Mouse (Mus musculus) midbrain, embryonic 10.5 days (tissue): ENCODE results near the gene Foxm1. TPM values are rescaled to one million over a fixed set of nuclear protein-coding genes. Genes with fewer than 3 reads are reported as not detected.
"Not testable (repeated sequence)": the region's sequence is repeated elsewhere in the genome, so short reads cannot be mapped to it uniquely, and the experiment has no call there.

ENCODE experiments used
- DNase-seq: peaks from one replicate; pipeline ENCODE4 v3.0.0-alpha.2; 2017; ENCODE audit warnings: low spot score
- H3K27ac ChIP-seq: fragments of 300-500 bp; sonication (generic); replicated peaks from 2 replicates; pipeline ENCODE4 v1.5.1; 2016; ENCODE audit warnings: mild to moderate bottlenecking
- H3K27me3 ChIP-seq: fragments of 300-500 bp; sonication (generic); 2 replicates; pipeline ENCODE4 v1.6.1; 2016; ENCODE audit warnings: low read depth, mild to moderate bottlenecking; ENCODE audit not compliant: poor library complexity, severe bottlenecking
- H3K36me3 ChIP-seq: fragments of 300-500 bp; sonication (generic); 2 replicates; pipeline ENCODE4 v1.6.1; 2016; ENCODE audit warnings: mild to moderate bottlenecking, moderate library complexity
- H3K4me1 ChIP-seq: fragments of 300-500 bp; sonication (generic); 2 replicates; pipeline ENCODE4 v1.6.1; 2016
- H3K4me3 ChIP-seq: fragments of 300-500 bp; sonication (generic); 2 replicates; pipeline ENCODE4 v1.5.1; 2016; ENCODE audit warnings: mild to moderate bottlenecking, moderate library complexity
- H3K9me3 ChIP-seq: fragments of 300-500 bp; sonication (generic); replicated peaks from 2 replicates; pipeline ENCODE4 v1.6.1; 2016; ENCODE audit warnings: mild to moderate bottlenecking
- WGBS: fragments of 180-500 bp; shearing (Covaris S2); methylation state at CpG from one replicate; pipeline ENCODE4 v1.1.7; 2016; 5-methylcytosine and 5-hydroxymethylcytosine counted together
- polyA plus RNA-seq: library from polyadenylated mRNA; unstranded; fragments of >200 nt; fragmentation: Nextera tagmentation; extraction: Ambion mirVana; gene quantifications from 2 replicates; pipeline ENCODE4 v1.2.1, GENCODE M21; 2016

Foxm1 gene
- polyA plus RNA-seq, 1 experiment from 2014 or later, result 66.0 TPM

GRCm38 (mm10) chr6:128355201-128355681 lies 7.5 kb upstream of the Foxm1 start:
- Histone ChIP-seq H3K27me3 (no peaks in the 10 kb centered on the region), H3K4me3 (peak overlapping the region; percentile 88), H3K9me3 (no peaks in the 10 kb centered on the region), H3K36me3 (peaks cover 45% of the 10 kb centered on the region), H3K27ac (peak overlapping the region; percentile 93), H3K4me1 (peaks cover 35% of the 10 kb centered on the region)
- WGBS, result under 1% methylated on average over 28 of the region's 28 CpGs
- DNase-seq, result no peak

- no peaks in the 10 kb centered on the region for H3K27me3 ChIP-seq
- peak; percentile 99 for DNase-seq
- peaks cover 39% of the 10 kb centered on the region for H3K36me3 ChIP-seq
- H3K4me1 ChIP-seq, result peaks cover 42% of the 10 kb centered on the region
- peak within 1 kb of the TSS; percentile 88 for H3K4me3 ChIP-seq
- H3K9me3 ChIP-seq, result no peaks in the 10 kb centered on the region
- H3K27ac ChIP-seq, result peak within 1 kb of the TSS; percentile 93
- WGBS, result under 1% methylated on average over 42 of the region's 42 CpGs
Measured at GRCm38 (mm10) chr6:128355726-128356416, 6.9 kb upstream of the Foxm1 start, which contains the start of gene Tulp3. Gene Tulp3 (minus strand): TSS chr6:128355851.

DNA sequence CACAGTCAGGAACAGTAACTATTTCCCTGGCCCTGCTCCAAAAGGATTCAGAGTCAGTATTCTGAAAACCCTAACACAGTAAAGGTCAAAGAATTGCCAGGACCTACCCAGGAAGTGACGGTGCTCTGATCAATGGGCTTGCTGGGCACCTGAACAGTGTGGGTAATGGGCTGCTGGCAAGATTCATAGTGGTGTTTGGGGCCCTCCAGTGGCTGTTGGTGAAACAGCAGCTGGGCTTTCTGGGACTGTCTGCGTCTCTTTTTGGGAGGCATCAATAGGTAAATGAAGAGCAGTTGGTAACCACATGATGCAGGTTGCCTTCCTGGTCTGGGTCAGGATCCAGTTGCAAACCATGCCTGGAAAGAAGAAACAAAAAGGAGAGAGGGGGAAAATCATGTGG lies 3.8 kb upstream of the Foxm1 start:
- DNase-seq, result peak; percentile 72
- no peaks in the 10 kb centered on the region for H3K27me3 ChIP-seq
- 39% methylated on average over 2 of the region's 2 CpGs for WGBS
- H3K27ac ChIP-seq, result no peak overlapping the region
- no peaks in the 10 kb centered on the region for H3K9me3 ChIP-seq
- H3K36me3 ChIP-seq, result peaks cover 27% of the 10 kb centered on the region
- peaks cover 57% of the 10 kb centered on the region for H3K4me1 ChIP-seq
- H3K4me3 ChIP-seq, result no peak overlapping the region

DNA sequence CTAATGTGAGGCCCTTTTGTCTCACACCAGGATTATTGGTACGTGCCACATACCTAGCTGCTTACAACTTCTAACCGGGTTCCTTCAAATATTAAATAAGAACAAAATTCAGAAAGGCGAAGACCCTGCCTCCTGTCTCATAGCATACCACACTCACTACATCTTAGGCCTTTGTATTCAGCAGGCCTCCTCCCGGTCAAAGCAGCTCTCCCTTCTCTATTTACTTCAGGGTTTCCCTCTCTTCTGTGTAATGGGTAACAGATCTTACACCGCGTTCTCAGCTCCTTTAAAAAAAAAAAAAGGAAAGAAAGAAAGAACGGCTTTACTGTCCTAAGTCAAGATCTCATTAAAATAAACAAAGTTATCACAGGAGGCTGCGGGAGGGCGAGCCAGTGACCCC lies 866 bp upstream of the Foxm1 start:
- peak overlapping the region; percentile 99 for H3K27ac ChIP-seq
- no peaks in the 10 kb centered on the region for H3K27me3 ChIP-seq
- DNase-seq, result no peak
- peak overlapping the region; percentile 97 for H3K4me3 ChIP-seq
- 17% methylated on average over 9 of the region's 9 CpGs for WGBS
- peaks cover 51% of the 10 kb centered on the region for H3K4me1 ChIP-seq
- peaks cover 47% of the 10 kb centered on the region for H3K36me3 ChIP-seq
- H3K9me3 ChIP-seq, result no peaks in the 10 kb centered on the region

DNA sequence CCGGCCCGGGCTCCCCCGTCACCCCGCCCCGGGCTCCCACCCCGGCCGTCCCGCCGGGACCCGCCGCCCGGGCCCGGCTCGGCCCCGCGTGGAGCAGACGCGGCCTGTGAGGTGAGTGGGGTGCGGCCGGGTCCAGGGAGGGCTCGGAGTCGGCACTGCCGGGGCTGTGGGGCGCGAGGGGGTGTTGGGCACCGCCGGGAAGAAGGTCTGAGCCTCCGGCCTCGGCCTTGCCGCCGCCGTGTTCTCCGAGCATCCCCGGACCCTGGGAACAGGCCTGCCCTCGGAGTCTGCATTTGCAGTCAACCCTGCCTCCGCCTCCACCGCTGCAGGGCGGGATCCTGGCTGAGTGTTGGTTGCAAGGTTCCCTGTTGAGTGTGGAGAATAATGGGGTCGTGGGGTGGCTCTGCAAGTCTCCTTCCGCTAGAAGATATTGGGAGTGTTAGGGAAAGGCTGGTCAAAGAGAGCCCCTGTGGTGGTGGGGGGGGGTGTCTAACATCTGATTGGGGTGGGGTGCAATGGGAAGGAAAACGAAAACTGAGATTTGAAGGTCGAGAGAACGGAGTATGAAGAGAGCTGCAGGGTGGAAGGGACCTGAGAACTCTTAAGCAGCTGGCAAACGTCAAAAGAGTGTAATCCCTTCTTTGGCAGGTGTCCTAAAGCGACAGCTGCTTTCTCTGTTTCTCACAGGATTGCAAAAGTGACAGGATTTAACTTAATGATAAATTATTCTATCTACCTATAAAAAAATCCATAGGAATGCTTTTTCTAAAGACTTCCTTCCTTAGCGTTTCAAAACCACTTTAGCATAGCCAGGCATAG lies 449 bp downstream of the Foxm1 start:
- Histone ChIP-seq H3K27me3 (no peaks in the 10 kb centered on the region), H3K4me1 (peaks cover 51% of the 10 kb centered on the region), H3K27ac (peak overlapping the region; percentile 99), H3K36me3 (peaks cover 47% of the 10 kb centered on the region), H3K4me3 (peak overlapping the region; percentile 97), H3K9me3 (no peaks in the 10 kb centered on the region)
- 1% methylated on average over 46 of the region's 46 CpGs for WGBS
- DNase-seq, result peak; percentile 76

GRCm38 (mm10) chr6:128364721-128365120 lies 2.0 kb downstream of the Foxm1 start:
- H3K9me3 ChIP-seq, result no peaks in the 10 kb centered on the region
- no peaks in the 10 kb centered on the region for H3K27me3 ChIP-seq
- peaks cover 53% of the 10 kb centered on the region for H3K36me3 ChIP-seq
- no peak overlapping the region; the same call in 1 of the 2 replicates for H3K27ac ChIP-seq
- H3K4me3 ChIP-seq, result peak overlapping the region; percentile 97
- peaks cover 50% of the 10 kb centered on the region for H3K4me1 ChIP-seq
- no peak for DNase-seq
- 84% methylated on average over 6 of the region's 6 CpGs for WGBS

DNA sequence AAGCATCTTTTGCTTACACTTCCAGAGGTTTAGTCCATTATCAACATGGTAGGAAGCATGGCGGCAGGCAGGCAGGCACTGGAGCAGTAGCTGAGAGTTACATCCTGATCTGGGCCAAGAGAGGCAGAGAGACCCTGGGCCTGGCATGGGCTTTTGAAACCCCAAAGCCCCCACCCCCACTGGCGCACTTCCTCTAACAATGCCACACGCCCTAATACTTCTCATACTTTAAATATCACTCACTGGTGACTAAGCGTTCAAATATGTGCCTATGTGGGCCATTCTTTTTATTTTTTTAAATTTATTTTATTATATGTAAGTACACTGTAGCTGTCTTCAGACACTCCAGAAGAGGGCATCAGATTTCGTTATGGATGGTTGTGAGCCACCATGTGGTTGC lies 3.7 kb downstream of the Foxm1 start:
- Histone ChIP-seq H3K4me3 (no peak overlapping the region), H3K4me1 (peaks cover 32% of the 10 kb centered on the region), H3K36me3 (peaks cover 71% of the 10 kb centered on the region), H3K27me3 (no peaks in the 10 kb centered on the region), H3K9me3 (no peaks in the 10 kb centered on the region), H3K27ac (no peak overlapping the region)
- WGBS, result 94% methylated on average over 5 of the region's 5 CpGs
- DNase-seq, result no peak

DNA sequence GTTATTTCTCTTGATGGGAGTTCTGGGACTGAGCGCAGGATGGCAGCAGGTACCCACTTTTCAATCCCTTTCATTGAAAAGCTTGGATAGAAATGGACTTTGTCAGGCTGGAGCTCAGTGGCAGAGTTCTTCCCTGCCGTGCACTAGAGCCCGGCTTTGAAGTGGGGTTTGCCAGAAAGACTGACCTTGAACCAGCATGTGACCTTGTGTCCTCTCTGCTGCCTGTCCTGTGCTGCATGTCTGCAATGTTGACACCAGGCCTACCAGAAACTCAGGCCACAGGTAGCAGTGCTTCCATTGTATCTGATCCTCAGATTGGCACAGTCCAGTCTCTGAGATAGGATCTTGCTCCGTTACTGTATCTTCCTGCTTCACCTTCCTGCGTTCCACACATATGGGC lies 7.3 kb downstream of the Foxm1 start:
- peaks cover 29% of the 10 kb centered on the region for H3K4me1 ChIP-seq
- WGBS, result 96% methylated on average over 5 of the region's 5 CpGs
- no peaks in the 10 kb centered on the region for H3K9me3 ChIP-seq
- H3K4me3 ChIP-seq, result no peak overlapping the region
- H3K27me3 ChIP-seq, result no peaks in the 10 kb centered on the region
- H3K36me3 ChIP-seq, result peaks cover 100% of the 10 kb centered on the region
- no peak for DNase-seq
- no peak overlapping the region for H3K27ac ChIP-seq

- Histone ChIP-seq H3K27me3 (no peaks in the 10 kb centered on the region), H3K4me3 (peak within 1 kb of the TSS; percentile 21; the same call in 1 of the 2 replicates), H3K36me3 (peaks cover 71% of the 10 kb centered on the region), H3K27ac (peak within 1 kb of the TSS; percentile 63), H3K9me3 (no peaks in the 10 kb centered on the region), H3K4me1 (peaks cover 32% of the 10 kb centered on the region)
- WGBS, result 14% methylated on average over 6 of the region's 6 CpGs
- DNase-seq, result peak; percentile 75
Measured at GRCm38 (mm10) chr6:128375192-128375591, 12.4 kb downstream of the Foxm1 start, which contains the start of the genes Tex52 and Gm44596. Gene Tex52 (plus strand): TSS chr6:128375456. Gene Gm44596 (plus strand): TSS chr6:128375503.

GRCm38 (mm10) chr6:128376371-128377085 lies 13.8 kb downstream of the Foxm1 start:
- WGBS, result 91% methylated on average over 17 of the region's 17 CpGs
- H3K36me3 ChIP-seq, result peaks cover 57% of the 10 kb centered on the region

DNA sequence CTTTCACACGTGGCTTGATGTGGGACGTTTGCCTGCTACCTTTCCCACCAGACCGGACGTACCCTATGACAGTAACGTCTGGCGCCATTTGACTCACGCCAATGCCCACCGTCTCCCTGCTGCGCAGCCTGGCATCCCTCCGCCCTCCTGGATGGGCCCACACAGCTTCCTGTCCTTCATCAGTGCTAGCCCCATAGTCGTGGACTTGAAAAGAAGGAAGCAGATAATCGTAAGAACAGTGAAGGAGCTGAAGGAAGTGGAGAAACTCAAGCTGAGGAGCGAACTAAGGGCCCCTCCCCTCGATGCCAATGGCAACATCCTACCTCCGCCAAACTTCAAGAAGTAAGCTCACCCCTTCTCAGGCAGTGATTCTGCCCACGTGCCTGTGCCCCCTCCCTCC lies 16.9 kb downstream of the Foxm1 start:
- Histone ChIP-seq H3K27ac (no peak overlapping the region), H3K9me3 (no peaks in the 10 kb centered on the region), H3K27me3 (no peaks in the 10 kb centered on the region), H3K4me1 (peaks cover 15% of the 10 kb centered on the region), H3K36me3 (peaks cover 26% of the 10 kb centered on the region), H3K4me3 (no peak overlapping the region)
- 88% methylated on average over 16 of the region's 16 CpGs for WGBS
- DNase-seq, result no peak

More at GRCm38 (mm10) chr6:128376371-128377085, 13.8 kb downstream of the Foxm1 start:
- DNase-seq, result no peak
- no peaks in the 10 kb centered on the region for H3K9me3 ChIP-seq
- no peak overlapping the region for H3K4me3 ChIP-seq
- peaks cover 32% of the 10 kb centered on the region for H3K4me1 ChIP-seq
- H3K27me3 ChIP-seq, result no peaks in the 10 kb centered on the region
- no peak overlapping the region for H3K27ac ChIP-seq

DNA sequence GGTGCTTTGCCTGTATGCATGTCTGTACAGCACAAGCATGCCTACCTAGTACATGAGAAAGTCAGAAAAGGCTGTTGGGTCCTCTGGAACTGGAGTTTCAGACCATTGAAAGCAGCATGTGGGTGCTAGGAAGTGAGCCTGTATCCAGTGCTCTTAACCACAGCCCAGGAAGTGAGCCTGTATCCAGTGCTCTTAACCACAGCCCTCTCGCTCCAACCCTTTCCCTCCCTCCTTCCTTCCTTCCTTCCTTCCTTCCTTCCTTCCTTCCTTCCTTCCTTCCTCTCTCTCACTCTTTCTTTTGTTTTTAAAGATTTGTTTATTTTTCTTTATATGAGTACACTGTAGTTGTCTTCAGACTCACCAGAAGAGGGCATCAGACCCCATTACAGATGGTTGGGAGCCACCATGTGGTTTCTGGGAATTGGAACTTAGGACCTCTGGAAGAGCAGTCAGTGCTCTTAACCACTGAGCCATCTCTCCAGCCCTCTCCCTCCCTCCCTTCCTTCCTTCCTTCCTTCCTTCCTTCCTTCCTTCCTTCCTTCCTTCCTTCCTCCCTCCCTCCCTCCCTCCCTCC lies 17.9 kb downstream of the Foxm1 start:
- peaks cover 18% of the 10 kb centered on the region for H3K36me3 ChIP-seq
- not testable (repeated sequence) for H3K4me1 ChIP-seq, H3K27me3 ChIP-seq, H3K27ac ChIP-seq, H3K4me3 ChIP-seq, DNase-seq, H3K9me3 ChIP-seq
- WGBS, result 61% methylated on average over 1 of the region's 1 CpGs
